Mouse (Mus musculus) bone marrow, adult 2 months (tissue): ENCODE data around the gene Lsm4.

Experiments used
- CTCF ChIP-seq: fragments of 200-500 bp; IDR thresholded peaks from 2 replicates; pipeline ENCODE4 v1.5.1; 2011; ENCODE audit warnings: low read length, control low read depth; ENCODE audit not compliant: control insufficient read depth, insufficient read depth
- POLR2A ChIP-seq: fragments of 200-500 bp; IDR thresholded peaks from 2 replicates; pipeline ENCODE4 v1.6.1; 2011; ENCODE audit warnings: low read depth, mild to moderate bottlenecking, control low read depth, low read length, borderline replicate concordance; ENCODE audit not compliant: control insufficient read depth

DNA sequence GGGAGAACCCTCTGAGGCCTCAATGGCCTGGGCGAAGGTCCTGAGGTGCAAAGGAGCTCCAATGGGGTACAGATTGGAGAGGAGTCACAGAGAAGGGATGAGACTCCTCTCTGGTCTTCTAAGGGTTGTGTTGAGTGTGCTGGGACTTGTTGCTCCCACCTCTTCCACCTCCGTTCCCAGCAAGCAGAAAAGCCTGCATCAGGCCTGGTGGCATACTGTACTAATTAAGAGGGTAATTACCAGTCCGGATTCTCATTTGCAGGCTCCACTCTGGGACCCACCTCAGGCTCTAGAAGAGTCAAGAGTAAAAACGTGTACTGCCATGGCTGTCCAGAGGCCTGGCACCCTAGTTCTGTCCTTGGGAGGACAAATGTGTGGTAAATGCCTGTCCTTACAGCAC lies 23.9 kb downstream of the Lsm4 start:
- no peak for TF ChIP-seq CTCF
- TF ChIP-seq POLR2A, result no peak
